Comparison of ENCODE assay signal across 13 mouse cellular contexts in genomic region chr9:15541735-15542354, GRCm38 (mm10). TPM values are rescaled to one million over a fixed set of nuclear protein-coding genes. Genes with fewer than 3 reads are reported as not detected.
DNase-seq lines count a peak whose midpoint lies in the region; ATAC-seq and TF ChIP-seq lines count a peak whose summit lies in the region.
"Had no signal": no experiment of that assay in that cellular context is flagged by ENCODE, and none has a peak within 500 bp of the region (broad histone marks: within the 10 kb centered on the region; RNA-seq: fewer than 3 reads in every experiment).

No protein-coding gene starts in this region.

- no peak overlapping the region for H3K27ac ChIP-seq in kidney, postnatal 0 days
- peak overlapping the region; percentile 73 for H3K27ac ChIP-seq in intestine, postnatal 0 days (ENCODE audit: low read depth, low read length)
- H3K27ac ChIP-seq: embryonic facial prominence, embryonic 15.5 days had no signal

- WGBS in kidney, postnatal 0 days: 52% methylated on average over 5 of the region's 5 CpGs
- 21% methylated on average over 5 of the region's 5 CpGs for WGBS in intestine, postnatal 0 days

- H3K27me3 ChIP-seq in kidney, postnatal 0 days (ENCODE audit: insufficient read depth, low read length): no peaks in the 10 kb centered on the region
- no peaks in the 10 kb centered on the region for H3K27me3 ChIP-seq in intestine, postnatal 0 days (replicated peaks; ENCODE audit: control insufficient read depth, insufficient read depth, low read length)
- H3K27me3 ChIP-seq: embryonic facial prominence, embryonic 15.5 days had no signal

- peaks cover 7% of the 10 kb centered on the region; the same call in 1 of the 2 replicates for H3K36me3 ChIP-seq in kidney, postnatal 0 days (ENCODE audit: insufficient read depth, low read length)
- H3K36me3 ChIP-seq in intestine, postnatal 0 days (ENCODE audit: control insufficient read depth, insufficient read depth): 0 out of 2 replicates have a peak, but pooled peaks cover 9% of the 10 kb centered on the region
- H3K36me3 ChIP-seq: embryonic facial prominence, embryonic 15.5 days had no signal

- no peaks in the 10 kb centered on the region for H3K4me1 ChIP-seq in kidney, postnatal 0 days (replicated peaks; ENCODE audit: insufficient read depth, low read length)
- H3K4me1 ChIP-seq in intestine, postnatal 0 days (replicated peaks; ENCODE audit: control insufficient read depth, insufficient read depth, low read length): peaks cover 10% of the 10 kb centered on the region; the same call in 1 of the 2 replicates
- H3K4me1 ChIP-seq: embryonic facial prominence, embryonic 15.5 days had no signal

- H3K9ac ChIP-seq in kidney, postnatal 0 days (ENCODE audit: low read depth, low read length): no peak overlapping the region
- H3K9ac ChIP-seq in intestine, postnatal 0 days (ENCODE audit: low read depth, low read length): no peak overlapping the region
- H3K9ac ChIP-seq: embryonic facial prominence, embryonic 15.5 days; forebrain, postnatal 0 days had no signal

- H3K4me2 ChIP-seq in kidney, postnatal 0 days (ENCODE audit: low read length): no peak overlapping the region
- no peak overlapping the region for H3K4me2 ChIP-seq in intestine, postnatal 0 days (replicated peaks; ENCODE audit: low read depth)
- H3K4me2 ChIP-seq: embryonic facial prominence, embryonic 15.5 days had no signal

- no peak overlapping the region for H3K4me3 ChIP-seq in kidney, postnatal 0 days (replicated peaks; ENCODE audit: low read depth, low read length)
- H3K4me3 ChIP-seq in intestine, postnatal 0 days (ENCODE audit: low read depth, low read length): no peak overlapping the region
- H3K4me3 ChIP-seq: embryonic facial prominence, embryonic 15.5 days had no signal

- H3K9me3 ChIP-seq in kidney, postnatal 0 days (replicated peaks; ENCODE audit: low read length): no peaks in the 10 kb centered on the region
- H3K9me3 ChIP-seq in intestine, postnatal 0 days (ENCODE audit: control insufficient read depth): no peaks in the 10 kb centered on the region
- H3K9me3 ChIP-seq: embryonic facial prominence, embryonic 15.5 days had no signal

- no peak for DNase-seq in kidney, postnatal 0 days (ENCODE audit: low spot score)
- no peak for DNase-seq in kidney, adult 9 months
- DNase-seq in ovary, postnatal 10 days (ENCODE audit: low spot score): no peak
- DNase-seq in cerebellum, postnatal 10 days: no peak
- DNase-seq in cerebellum, postnatal 36 days: no peak
- DNase-seq: cerebellum, adult 9-10 months; forebrain, postnatal 0 days; gastrocnemius, postnatal 36 days; kidney, postnatal 14 days had no signal

- no peak for TF ChIP-seq CTCF in kidney, postnatal 0 days (IDR thresholded peaks at IDR 0.05; ENCODE audit: low read depth)
- TF ChIP-seq CTCF in intestine, postnatal 0 days (IDR thresholded peaks at IDR 0.05; ENCODE audit: low read depth): no peak

- peak; percentile 44 for ATAC-seq in kidney, postnatal 0 days (replicated peaks; ENCODE audit: low FRiP score, low read depth)
- ATAC-seq in activated CD4-positive, CD25-positive, alpha-beta regulatory T cell, adult 4 months: peak; percentile 9
- ATAC-seq in intestine, postnatal 0 days: peak; percentile 85
- peak; percentile 71 for ATAC-seq in megakaryocyte progenitor cell, adult 5-6 weeks (replicated peaks; ENCODE audit: poor library complexity)
- ATAC-seq: forebrain, postnatal 0 days had no signal

RNA-seq across cellular contexts. Expression of gene Smco4, which starts 48.6 kb away (rescaled TPM):
- 3.7 and 3.9 TPM in 2 replicates for polyA plus RNA-seq in kidney, postnatal 0 days (2015; fragmentation: Nextera tagmentation; extraction: Ambion mirVana)
- 10 to 100 TPM; 26.7 to 55.5 TPM for polyA plus RNA-seq in activated CD4-positive, CD25-positive, alpha-beta regulatory T cell, adult 4 months (2017; shearing (Covaris generic))
- polyA plus RNA-seq in intestine, postnatal 0 days (2015; fragmentation: Nextera tagmentation; extraction: Ambion mirVana): 4.3 and 5.2 TPM in 2 replicates
- 18.1 and 20.4 TPM in 2 replicates for total RNA-seq in megakaryocyte progenitor cell, adult 5-6 weeks (2015)
- 5.0 and 8.0 TPM in 2 replicates for total RNA-seq in megakaryocyte progenitor cell, adult 5-6 weeks (2017)

Comparison
In these comparisons a context has a peak if more than half of its experiments do, and no peak if none do; other contexts are left out.
1. ATAC-seq: peak in every context shown above with its lines; median percentile 85 in intestine, postnatal 0 days; 71 in megakaryocyte progenitor cell, adult 5-6 weeks; 44 in kidney, postnatal 0 days; 9 in activated CD4-positive, CD25-positive, alpha-beta regulatory T cell, adult 4 months.